Mouse (Mus musculus): ENCODE measurements around the gene Zmym5. TPM values are rescaled to one million over a fixed set of nuclear protein-coding genes. Genes with fewer than 3 reads are reported as not detected.
"Not testable (repeated sequence)": the region's sequence is repeated elsewhere in the genome, so short reads cannot be mapped to it uniquely, and the experiment has no call there.

Zmym5 gene
- polyA plus RNA-seq, 1 experiment from 2014 or later: 18.3 TPM

DNA sequence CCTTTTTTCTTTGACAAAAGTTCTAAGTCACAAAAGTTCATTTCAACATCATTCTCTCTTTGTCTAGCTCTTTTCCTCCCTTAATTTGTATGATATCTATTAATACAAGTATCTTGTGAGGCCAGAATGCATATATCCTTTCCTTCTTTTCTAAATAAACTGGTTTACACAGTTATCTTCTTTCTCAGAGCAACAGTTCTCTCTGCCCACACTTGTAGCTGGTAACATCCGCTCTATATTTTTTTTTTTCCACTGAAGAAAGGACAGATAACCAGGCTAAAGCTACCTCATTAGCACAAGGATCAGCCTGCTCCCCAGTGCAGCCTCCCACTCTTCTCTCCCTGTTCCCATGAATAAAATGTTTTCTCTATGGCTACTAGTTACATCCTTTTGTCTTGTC, 26.9 kb downstream of the Zmym5 start:
- no peaks in the 10 kb centered on the region for H3K4me1 ChIP-seq (ENCODE audit: control insufficient read depth, insufficient read depth, low read length)
- no peaks in the 10 kb centered on the region for H3K9me3 ChIP-seq (replicated peaks; ENCODE audit: control insufficient read depth, low read length)
- no peaks in the 10 kb centered on the region for H3K36me3 ChIP-seq (ENCODE audit: control insufficient read depth, insufficient read depth, low read length)
- no peak for ATAC-seq (replicated peaks; ENCODE audit: insufficient number of reproducible peaks, low FRiP score, low TSS enrichment)
- no peaks in the 10 kb centered on the region for H3K27me3 ChIP-seq (ENCODE audit: control insufficient read depth, insufficient read depth, low read length)
- H3K9ac ChIP-seq (ENCODE audit: low read depth, low read length): no peak overlapping the region
- no peak overlapping the region for H3K27ac ChIP-seq (ENCODE audit: low read depth, low read length)
- no peak overlapping the region for H3K4me2 ChIP-seq
- H3K4me3 ChIP-seq (ENCODE audit: low read depth, low read length): no peak overlapping the region
- WGBS (ENCODE audit: insufficient replicate concordance): 82% methylated on average over 1 of the region's 1 CpGs

- peak overlapping the region; percentile 59 for H3K4me2 ChIP-seq
- 33% methylated on average over 3 of the region's 3 CpGs for WGBS (ENCODE audit: insufficient replicate concordance)
- peak overlapping the region; percentile 59 for H3K9ac ChIP-seq (ENCODE audit: low read depth, low read length)
- H3K27ac ChIP-seq (ENCODE audit: low read depth, low read length): peak overlapping the region; percentile 90
- H3K27me3 ChIP-seq (ENCODE audit: control insufficient read depth, insufficient read depth, low read length): no peaks in the 10 kb centered on the region
- no peaks in the 10 kb centered on the region for H3K36me3 ChIP-seq (ENCODE audit: control insufficient read depth, insufficient read depth, low read length)
- H3K4me3 ChIP-seq (ENCODE audit: low read depth, low read length): peak overlapping the region; percentile 88
- no peaks in the 10 kb centered on the region for H3K9me3 ChIP-seq (replicated peaks; ENCODE audit: control insufficient read depth, low read length)
- ATAC-seq (replicated peaks; ENCODE audit: insufficient number of reproducible peaks, low FRiP score, low TSS enrichment): no peak; the same call in 1 of the 2 replicates
- H3K4me1 ChIP-seq (ENCODE audit: control insufficient read depth, insufficient read depth, low read length): peaks cover 12% of the 10 kb centered on the region
Measured at GRCm38 (mm10) chr14:56778933-56779300, 32.6 kb downstream of the Zmym5 start.

DNA sequence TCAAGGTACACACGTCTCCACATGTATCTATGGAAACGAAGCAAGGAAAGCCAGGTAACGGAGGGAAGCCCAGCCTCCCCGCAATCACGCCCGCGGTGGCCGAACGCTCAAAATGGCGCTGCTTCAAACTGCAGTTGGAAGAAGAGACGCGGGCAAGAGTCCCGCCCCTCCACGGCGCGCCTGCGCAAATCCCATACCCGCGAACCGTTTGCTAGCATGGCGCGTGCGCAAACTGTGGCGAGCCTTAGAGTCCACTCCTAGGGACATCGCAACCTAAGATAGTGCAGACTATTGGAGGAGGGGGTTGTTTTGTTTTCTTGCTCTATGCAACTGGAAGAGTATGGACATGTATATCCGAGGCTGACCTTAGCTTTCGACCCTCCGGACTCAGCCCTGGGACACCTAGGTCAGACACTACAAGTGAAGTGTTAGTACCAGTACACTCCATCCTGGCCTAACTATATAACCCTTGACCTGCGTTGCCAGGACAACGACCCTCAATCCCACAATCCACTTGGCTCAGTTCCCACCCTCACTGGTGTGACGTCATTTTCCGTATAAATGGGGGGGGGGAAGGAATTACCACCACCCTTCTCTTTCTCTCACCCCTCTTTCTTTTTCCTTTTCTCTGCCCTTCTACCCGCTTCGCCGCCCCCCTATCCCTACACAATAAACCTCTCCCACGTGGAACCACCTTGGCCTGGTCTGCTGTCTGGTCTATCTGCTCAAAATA, 33.1 kb downstream of the Zmym5 start, which contains the start of gene Pspc1:
Gene Pspc1 (minus strand): TSS at position 117 of the 733 bp plus-strand sequence.
- peak within 1 kb of the TSS; percentile 90 for H3K9ac ChIP-seq (ENCODE audit: low read depth, low read length)
- peaks cover 12% of the 10 kb centered on the region for H3K4me1 ChIP-seq (ENCODE audit: control insufficient read depth, insufficient read depth, low read length)
- under 1% methylated on average over 36 of the region's 36 CpGs for WGBS (ENCODE audit: insufficient replicate concordance)
- no peaks in the 10 kb centered on the region for H3K27me3 ChIP-seq (ENCODE audit: control insufficient read depth, insufficient read depth, low read length)
- H3K4me3 ChIP-seq (ENCODE audit: low read depth, low read length): peak within 1 kb of the TSS; percentile 88
- no peaks in the 10 kb centered on the region for H3K36me3 ChIP-seq (ENCODE audit: control insufficient read depth, insufficient read depth, low read length)
- peak within 1 kb of the TSS; percentile 90 for H3K27ac ChIP-seq (ENCODE audit: low read depth, low read length)
- peak within 1 kb of the TSS; percentile 85 for H3K4me2 ChIP-seq
- H3K9me3 ChIP-seq (replicated peaks; ENCODE audit: control insufficient read depth, low read length): no peaks in the 10 kb centered on the region
- ATAC-seq (replicated peaks; ENCODE audit: insufficient number of reproducible peaks, low FRiP score, low TSS enrichment): peak; percentile 94

DNA sequence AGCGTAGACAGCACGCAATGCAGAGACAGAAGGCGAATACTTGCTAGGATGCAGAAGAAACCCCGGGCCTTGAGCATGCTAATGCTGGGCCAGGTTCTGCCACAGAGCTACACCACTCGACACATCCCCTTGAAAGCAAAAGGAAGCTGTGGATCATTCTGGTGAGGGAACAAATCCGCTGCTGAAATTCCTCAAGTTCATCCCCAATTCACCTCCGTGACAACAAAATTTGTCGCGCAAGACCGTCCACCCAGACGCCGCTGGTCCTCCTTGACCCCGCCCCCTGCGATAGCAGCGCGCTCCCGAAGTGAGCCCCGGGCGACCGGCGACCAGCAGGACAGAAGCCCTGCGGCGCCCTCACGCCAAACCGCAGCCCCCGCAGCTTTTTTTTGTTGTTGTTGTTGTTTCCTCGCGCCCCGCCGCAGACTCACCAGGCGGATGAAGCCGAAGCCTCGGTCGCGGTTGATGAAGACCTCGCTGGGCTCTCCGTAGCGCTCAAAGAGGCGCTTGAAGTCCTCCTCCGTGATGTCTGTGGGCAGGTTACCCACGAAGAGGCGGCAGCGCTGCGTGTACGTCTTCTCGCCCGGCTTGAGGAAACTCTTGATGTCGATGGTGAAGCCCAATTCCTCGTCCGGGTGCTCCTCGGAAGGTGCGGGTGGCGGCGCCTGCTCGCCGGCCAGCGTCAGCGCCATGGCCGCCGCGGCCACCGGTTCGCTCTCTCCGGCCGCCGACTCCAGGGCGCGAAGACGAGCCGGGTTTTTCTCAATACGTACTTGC, 34.0 kb downstream of the Zmym5 start:
- ATAC-seq (replicated peaks; ENCODE audit: insufficient number of reproducible peaks, low FRiP score, low TSS enrichment): 0 out of 2 replicates have a peak, but pooled peaks have one; percentile 4
- under 1% methylated on average over 70 of the region's 71 CpGs for WGBS (ENCODE audit: insufficient replicate concordance)
- H3K9ac ChIP-seq (ENCODE audit: low read depth, low read length): peak overlapping the region; percentile 90

GRCm38 (mm10) chr14:56776571-56777238, 34.8 kb downstream of the Zmym5 start:
- Histone ChIP-seq H3K27ac (ENCODE audit: low read depth, low read length) (no peak overlapping the region), H3K27me3 (ENCODE audit: control insufficient read depth, insufficient read depth, low read length) (no peaks in the 10 kb centered on the region), H3K36me3 (ENCODE audit: control insufficient read depth, insufficient read depth, low read length) (peaks cover 3% of the 10 kb centered on the region; the same call in 1 of the 2 replicates), H3K4me3 (ENCODE audit: low read depth, low read length) (peak overlapping the region; percentile 88), H3K9me3 (replicated peaks; ENCODE audit: control insufficient read depth, low read length) (no peaks in the 10 kb centered on the region), H3K4me1 (ENCODE audit: control insufficient read depth, insufficient read depth, low read length) (peaks cover 12% of the 10 kb centered on the region), H3K9ac (ENCODE audit: low read depth, low read length) (peak overlapping the region; percentile 22; the same call in 1 of the 2 replicates), H3K4me2 (peak overlapping the region; percentile 85)
- WGBS (ENCODE audit: insufficient replicate concordance): 23% methylated on average over 11 of the region's 11 CpGs
- no peak for ATAC-seq (replicated peaks; ENCODE audit: insufficient number of reproducible peaks, low FRiP score, low TSS enrichment)

More for the DNA sequence above, 34.0 kb downstream of the Zmym5 start:
- Histone ChIP-seq H3K36me3 (ENCODE audit: control insufficient read depth, insufficient read depth, low read length) (no peaks in the 10 kb centered on the region), H3K9me3 (replicated peaks; ENCODE audit: control insufficient read depth, low read length) (no peaks in the 10 kb centered on the region), H3K4me2 (peak overlapping the region; percentile 85), H3K27ac (ENCODE audit: low read depth, low read length) (peak overlapping the region; percentile 90), H3K4me3 (ENCODE audit: low read depth, low read length) (peak overlapping the region; percentile 88), H3K4me1 (ENCODE audit: control insufficient read depth, insufficient read depth, low read length) (peaks cover 12% of the 10 kb centered on the region), H3K27me3 (ENCODE audit: control insufficient read depth, insufficient read depth, low read length) (no peaks in the 10 kb centered on the region)

DNA sequence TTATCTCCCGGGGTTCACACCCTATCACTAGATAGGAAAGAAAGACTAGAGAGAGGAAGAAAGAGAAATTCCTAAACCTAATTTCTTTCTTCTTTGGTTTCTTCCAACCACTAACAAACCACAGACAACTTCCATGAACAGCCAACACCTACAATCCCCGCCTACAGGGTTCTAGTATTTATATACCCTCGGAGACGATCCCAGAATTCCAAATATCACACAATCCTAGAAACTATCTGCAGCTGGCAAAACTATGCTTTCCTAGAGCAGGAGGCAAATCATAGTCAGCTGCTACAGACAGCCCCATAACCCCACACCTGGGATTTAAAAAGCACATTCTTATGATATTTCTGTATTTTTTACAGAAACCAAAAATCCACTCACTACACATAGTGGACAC, 36.1 kb downstream of the Zmym5 start:
- Histone ChIP-seq H3K27ac (ENCODE audit: low read depth, low read length) (no peak overlapping the region), H3K4me3 (ENCODE audit: low read depth, low read length) (0 out of 2 replicates have a peak overlapping the region, but pooled peaks have one; percentile 21), H3K4me2 (peak overlapping the region; percentile 54), H3K9me3 (replicated peaks; ENCODE audit: control insufficient read depth, low read length) (no peaks in the 10 kb centered on the region), H3K9ac (ENCODE audit: low read depth, low read length) (no peak overlapping the region), H3K27me3 (ENCODE audit: control insufficient read depth, insufficient read depth, low read length) (no peaks in the 10 kb centered on the region), H3K4me1 (ENCODE audit: control insufficient read depth, insufficient read depth, low read length) (peaks cover 12% of the 10 kb centered on the region), H3K36me3 (ENCODE audit: control insufficient read depth, insufficient read depth, low read length) (peaks cover 6% of the 10 kb centered on the region; the same call in 1 of the 2 replicates)
- no peak for ATAC-seq (replicated peaks; ENCODE audit: insufficient number of reproducible peaks, low FRiP score, low TSS enrichment)
- WGBS (ENCODE audit: insufficient replicate concordance): 77% methylated on average over 4 of the region's 4 CpGs

GRCm38 (mm10) chr14:56766438-56766837, 45.1 kb downstream of the Zmym5 start:
- not testable (repeated sequence) for H3K4me2 ChIP-seq; ATAC-seq (replicated peaks; ENCODE audit: insufficient number of reproducible peaks, low FRiP score, low TSS enrichment); H3K9ac ChIP-seq (ENCODE audit: low read depth, low read length); H3K27me3 ChIP-seq (ENCODE audit: control insufficient read depth, insufficient read depth, low read length); H3K27ac ChIP-seq (ENCODE audit: low read depth, low read length); H3K4me1 ChIP-seq (ENCODE audit: control insufficient read depth, insufficient read depth, low read length); H3K4me3 ChIP-seq (ENCODE audit: low read depth, low read length); H3K9me3 ChIP-seq (replicated peaks; ENCODE audit: control insufficient read depth, low read length)
- H3K36me3 ChIP-seq (ENCODE audit: control insufficient read depth, insufficient read depth, low read length): peaks cover 11% of the 10 kb centered on the region
- 78% methylated on average over 2 of the region's 2 CpGs for WGBS (ENCODE audit: insufficient replicate concordance)

DNA sequence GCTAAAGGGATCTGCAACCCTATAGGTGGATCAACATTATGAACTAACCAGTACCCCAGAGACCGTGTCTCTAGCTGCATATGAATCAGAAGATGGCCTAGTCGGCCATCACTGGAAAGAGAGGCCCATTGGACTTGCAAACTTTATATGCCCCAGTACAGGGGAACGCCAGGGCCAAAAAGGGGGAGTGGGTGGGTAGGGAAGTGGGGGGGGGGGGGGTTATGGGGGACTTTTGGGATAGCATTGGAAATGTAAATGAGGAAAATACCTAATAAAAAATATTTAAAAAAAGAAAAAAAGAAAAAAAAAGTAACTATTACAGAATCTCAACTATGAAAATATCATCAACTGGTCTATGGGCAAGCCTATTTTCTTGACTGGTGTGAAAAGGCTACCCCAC, 46.4 kb downstream of the Zmym5 start:
- not testable (repeated sequence) for H3K4me1 ChIP-seq (ENCODE audit: control insufficient read depth, insufficient read depth, low read length); H3K4me3 ChIP-seq (ENCODE audit: low read depth, low read length); H3K9me3 ChIP-seq (replicated peaks; ENCODE audit: control insufficient read depth, low read length); H3K9ac ChIP-seq (ENCODE audit: low read depth, low read length); H3K27me3 ChIP-seq (ENCODE audit: control insufficient read depth, insufficient read depth, low read length); H3K4me2 ChIP-seq; H3K27ac ChIP-seq (ENCODE audit: low read depth, low read length); ATAC-seq (replicated peaks; ENCODE audit: insufficient number of reproducible peaks, low FRiP score, low TSS enrichment)
- H3K36me3 ChIP-seq (ENCODE audit: control insufficient read depth, insufficient read depth, low read length): peaks cover 21% of the 10 kb centered on the region
- WGBS (ENCODE audit: insufficient replicate concordance): 91% methylated on average over 2 of the region's 3 CpGs

Data from heart, embryonic 11.5 days (tissue).